Mouse (Mus musculus): ENCODE results near the gene Haus8. TPM values are rescaled to one million over a fixed set of nuclear protein-coding genes. Genes with fewer than 3 reads are reported as not detected.

Gene Haus8
- polyA plus RNA-seq, 1 experiment from 2014 or later: 21.9 TPM

DNA sequence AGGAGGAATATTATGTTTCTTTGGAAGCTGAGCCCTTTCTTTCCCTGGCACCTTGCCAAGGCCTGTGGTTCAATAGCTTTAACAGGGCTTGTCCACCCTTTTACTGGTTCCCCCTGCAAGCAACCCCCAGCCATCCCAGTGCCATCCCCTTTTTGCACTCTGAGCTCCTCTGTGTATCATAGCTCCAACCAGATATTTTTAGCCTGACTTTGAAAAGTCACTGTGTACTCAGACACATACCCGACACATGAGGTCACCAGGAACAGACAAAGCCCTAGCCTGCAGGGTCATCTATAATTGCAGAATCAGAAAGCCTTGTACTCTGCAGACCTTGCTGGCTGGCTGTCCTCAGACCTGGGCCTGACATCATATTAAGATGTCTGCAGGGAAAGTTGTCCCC lies 40.0 kb upstream of the Haus8 start:
- WGBS: 35% methylated on average over 1 of the region's 1 CpGs
- Histone ChIP-seq H3K27ac (peak overlapping the region; percentile 33; the same call in 1 of the 2 replicates), H3K9me3 (replicated peaks; ENCODE audit: low read length) (no peaks in the 10 kb centered on the region), H3K4me1 (replicated peaks; ENCODE audit: insufficient read depth, low read length) (0 out of 2 replicates have a peak, but pooled peaks cover 4% of the 10 kb centered on the region), H3K27me3 (ENCODE audit: insufficient read depth, low read length) (no peaks in the 10 kb centered on the region), H3K9ac (ENCODE audit: low read depth, low read length) (no peak overlapping the region), H3K36me3 (ENCODE audit: insufficient read depth, low read length) (no peaks in the 10 kb centered on the region), H3K4me3 (replicated peaks; ENCODE audit: low read depth, low read length) (no peak overlapping the region), H3K4me2 (ENCODE audit: low read length) (no peak overlapping the region)
- peak; percentile 47; the same call in 1 of the 2 replicates for ATAC-seq (replicated peaks; ENCODE audit: low FRiP score, low read depth)
- no peak for TF ChIP-seq CTCF (IDR thresholded peaks at IDR 0.05; ENCODE audit: low read depth)
- DNase-seq (ENCODE audit: low spot score): peak; percentile 47

- no peak for TF ChIP-seq CTCF (IDR thresholded peaks at IDR 0.05; ENCODE audit: low read depth)
- WGBS: 69% methylated on average over 6 of the region's 6 CpGs
- Histone ChIP-seq H3K9ac (ENCODE audit: low read depth, low read length) (no peak overlapping the region), H3K36me3 (ENCODE audit: insufficient read depth, low read length) (no peaks in the 10 kb centered on the region), H3K4me3 (replicated peaks; ENCODE audit: low read depth, low read length) (no peak overlapping the region), H3K27me3 (ENCODE audit: insufficient read depth, low read length) (no peaks in the 10 kb centered on the region), H3K9me3 (replicated peaks; ENCODE audit: low read length) (no peaks in the 10 kb centered on the region), H3K4me2 (ENCODE audit: low read length) (no peak overlapping the region), H3K27ac (no peak overlapping the region), H3K4me1 (replicated peaks; ENCODE audit: insufficient read depth, low read length) (0 out of 2 replicates have a peak, but pooled peaks cover 4% of the 10 kb centered on the region)
- DNase-seq (ENCODE audit: low spot score) (no peak), ATAC-seq (replicated peaks; ENCODE audit: low FRiP score, low read depth) (no peak)
Observed at GRCm38 (mm10) chr8:71310446-71310845, 37.7 kb upstream of the Haus8 start.

DNA sequence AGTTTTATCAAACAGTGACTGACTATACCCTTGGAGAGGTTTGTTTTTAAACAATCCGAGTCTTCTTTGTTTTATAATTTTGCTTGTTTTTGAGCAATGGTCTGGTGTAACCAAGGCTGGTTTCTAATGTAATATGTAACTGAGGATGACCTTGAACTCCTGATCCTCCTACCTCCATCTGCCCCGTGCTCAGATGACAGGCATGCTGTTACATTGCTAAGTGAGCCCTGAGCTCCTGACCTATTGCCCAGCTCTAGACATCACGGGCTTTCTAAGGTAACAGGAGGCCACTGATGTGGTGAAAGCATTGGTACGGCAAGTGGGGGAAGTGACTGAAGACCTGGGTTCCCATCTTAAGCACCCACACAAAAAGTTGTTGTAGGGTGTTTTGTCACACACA lies 35.2 kb upstream of the Haus8 start:
- no peak for TF ChIP-seq CTCF (IDR thresholded peaks at IDR 0.05; ENCODE audit: low read depth)
- H3K4me2 ChIP-seq (ENCODE audit: low read length): no peak overlapping the region
- no peaks in the 10 kb centered on the region for H3K27me3 ChIP-seq (ENCODE audit: insufficient read depth, low read length)
- H3K9ac ChIP-seq (ENCODE audit: low read depth, low read length): no peak overlapping the region
- 77% methylated on average over 4 of the region's 4 CpGs for WGBS
- H3K9me3 ChIP-seq (replicated peaks; ENCODE audit: low read length): no peaks in the 10 kb centered on the region
- no peak for DNase-seq (ENCODE audit: low spot score)
- 0 out of 2 replicates have a peak, but pooled peaks cover 4% of the 10 kb centered on the region for H3K4me1 ChIP-seq (replicated peaks; ENCODE audit: insufficient read depth, low read length)
- no peak overlapping the region for H3K27ac ChIP-seq
- no peak overlapping the region for H3K4me3 ChIP-seq (replicated peaks; ENCODE audit: low read depth, low read length)
- H3K36me3 ChIP-seq (ENCODE audit: insufficient read depth, low read length): no peaks in the 10 kb centered on the region
- ATAC-seq (replicated peaks; ENCODE audit: low FRiP score, low read depth): no peak

DNA sequence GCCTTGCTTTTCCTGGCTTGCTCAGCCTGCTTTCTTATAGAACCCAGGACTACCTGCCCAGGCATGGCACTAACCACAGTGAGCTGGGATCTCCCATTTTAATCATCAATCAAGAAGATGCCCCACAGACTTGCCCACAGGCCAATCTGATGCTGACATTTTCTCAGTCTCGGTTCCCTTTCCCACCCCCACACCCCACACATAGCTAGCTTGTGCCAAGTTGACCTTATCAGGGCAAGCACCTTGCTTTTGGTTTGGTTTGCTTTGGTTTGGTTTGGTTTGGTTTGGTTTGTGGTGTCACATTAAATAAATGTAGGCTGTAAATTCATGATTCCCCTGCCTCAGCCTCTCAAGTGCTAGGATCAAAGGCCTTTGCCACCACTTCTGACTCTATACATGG lies 34.6 kb upstream of the Haus8 start:
- Histone ChIP-seq H3K4me3 (replicated peaks; ENCODE audit: low read depth, low read length) (no peak overlapping the region), H3K4me1 (replicated peaks; ENCODE audit: insufficient read depth, low read length) (0 out of 2 replicates have a peak, but pooled peaks cover under 1% of the 10 kb centered on the region), H3K27me3 (ENCODE audit: insufficient read depth, low read length) (no peaks in the 10 kb centered on the region), H3K4me2 (ENCODE audit: low read length) (no peak overlapping the region), H3K9ac (ENCODE audit: low read depth, low read length) (no peak overlapping the region), H3K27ac (no peak overlapping the region), H3K9me3 (replicated peaks; ENCODE audit: low read length) (no peaks in the 10 kb centered on the region), H3K36me3 (ENCODE audit: insufficient read depth, low read length) (no peaks in the 10 kb centered on the region)
- TF ChIP-seq CTCF (IDR thresholded peaks at IDR 0.05; ENCODE audit: low read depth): no peak
- ATAC-seq (replicated peaks; ENCODE audit: low FRiP score, low read depth) (no peak), DNase-seq (ENCODE audit: low spot score) (no peak)
- 64% methylated on average over 1 of the region's 1 CpGs for WGBS

DNA sequence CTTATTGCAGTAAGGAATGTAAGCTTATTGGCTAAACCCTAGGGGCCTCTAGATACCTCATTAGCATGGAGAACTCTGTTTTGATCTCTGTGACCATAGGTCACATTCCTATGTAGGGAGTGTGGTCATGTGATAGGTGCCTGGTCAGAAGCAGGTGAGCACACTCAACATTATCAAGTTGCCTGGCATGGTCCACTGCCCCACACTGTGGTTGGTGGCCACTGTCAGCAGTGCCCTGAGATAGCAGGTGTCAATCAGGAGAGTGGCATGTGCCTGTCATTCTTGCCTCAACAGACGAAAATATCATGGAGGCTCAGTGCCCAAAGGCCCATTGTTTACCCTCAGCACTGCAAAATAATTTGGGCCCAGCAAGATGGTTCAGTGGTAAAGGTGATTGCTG lies 33.3 kb upstream of the Haus8 start:
- DNase-seq (ENCODE audit: low spot score) (peak; percentile 14), ATAC-seq (replicated peaks; ENCODE audit: low FRiP score, low read depth) (peak; percentile 71)
- Histone ChIP-seq H3K36me3 (ENCODE audit: insufficient read depth, low read length) (no peaks in the 10 kb centered on the region), H3K4me1 (replicated peaks; ENCODE audit: insufficient read depth, low read length) (no peaks in the 10 kb centered on the region), H3K9ac (ENCODE audit: low read depth, low read length) (no peak overlapping the region), H3K4me2 (ENCODE audit: low read length) (no peak overlapping the region), H3K27ac (no peak overlapping the region), H3K4me3 (replicated peaks; ENCODE audit: low read depth, low read length) (no peak overlapping the region), H3K9me3 (replicated peaks; ENCODE audit: low read length) (no peaks in the 10 kb centered on the region), H3K27me3 (ENCODE audit: insufficient read depth, low read length) (no peaks in the 10 kb centered on the region)
- no peak for TF ChIP-seq CTCF (IDR thresholded peaks at IDR 0.05; ENCODE audit: low read depth)
- WGBS: 52% methylated on average over 1 of the region's 1 CpGs

GRCm38 (mm10) chr8:71303632-71304031 lies 30.9 kb upstream of the Haus8 start:
- DNase-seq (ENCODE audit: low spot score): no peak
- H3K36me3 ChIP-seq (ENCODE audit: insufficient read depth, low read length): 0 out of 2 replicates have a peak, but pooled peaks cover 4% of the 10 kb centered on the region
- no peak overlapping the region for H3K4me2 ChIP-seq (ENCODE audit: low read length)
- no peak overlapping the region for H3K27ac ChIP-seq
- no peaks in the 10 kb centered on the region for H3K27me3 ChIP-seq (ENCODE audit: insufficient read depth, low read length)
- H3K9me3 ChIP-seq (replicated peaks; ENCODE audit: low read length): no peaks in the 10 kb centered on the region
- TF ChIP-seq CTCF (IDR thresholded peaks at IDR 0.05; ENCODE audit: low read depth): no peak
- no peak overlapping the region for H3K9ac ChIP-seq (ENCODE audit: low read depth, low read length)
- ATAC-seq (replicated peaks; ENCODE audit: low FRiP score, low read depth): no peak
- 74% methylated on average over 1 of the region's 1 CpGs for WGBS
- no peak overlapping the region for H3K4me3 ChIP-seq (replicated peaks; ENCODE audit: low read depth, low read length)
- H3K4me1 ChIP-seq (replicated peaks; ENCODE audit: insufficient read depth, low read length): no peaks in the 10 kb centered on the region

DNA sequence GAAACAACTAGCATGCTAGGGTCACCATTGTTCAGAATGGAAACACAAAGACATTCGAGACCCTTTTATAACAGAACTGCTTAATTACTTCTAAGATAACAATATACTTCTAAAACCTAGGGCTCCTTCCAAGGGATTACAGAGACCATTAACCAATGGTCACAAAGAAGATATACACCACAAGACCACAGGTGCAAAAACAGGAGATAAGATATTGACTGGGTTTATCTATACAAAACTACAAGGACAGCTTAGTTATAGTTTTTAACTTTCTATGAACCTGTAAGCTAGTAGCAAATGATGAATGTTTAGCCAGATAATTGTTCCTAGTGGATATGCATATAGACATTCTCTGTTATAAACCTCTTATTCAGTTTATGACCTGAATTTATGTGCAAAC lies 30.1 kb upstream of the Haus8 start:
- 91% methylated on average over 1 of the region's 1 CpGs for WGBS
- no peak overlapping the region for H3K9ac ChIP-seq (ENCODE audit: low read depth, low read length)
- DNase-seq (ENCODE audit: low spot score): no peak
- no peak for ATAC-seq (replicated peaks; ENCODE audit: low FRiP score, low read depth)
- H3K27me3 ChIP-seq (ENCODE audit: insufficient read depth, low read length): no peaks in the 10 kb centered on the region
- H3K27ac ChIP-seq: no peak overlapping the region
- no peaks in the 10 kb centered on the region for H3K9me3 ChIP-seq (replicated peaks; ENCODE audit: low read length)
- no peaks in the 10 kb centered on the region for H3K4me1 ChIP-seq (replicated peaks; ENCODE audit: insufficient read depth, low read length)
- TF ChIP-seq CTCF (IDR thresholded peaks at IDR 0.05; ENCODE audit: low read depth): no peak
- H3K36me3 ChIP-seq (ENCODE audit: insufficient read depth, low read length): 0 out of 2 replicates have a peak, but pooled peaks cover 4% of the 10 kb centered on the region
- no peak overlapping the region for H3K4me3 ChIP-seq (replicated peaks; ENCODE audit: low read depth, low read length)
- H3K4me2 ChIP-seq (ENCODE audit: low read length): no peak overlapping the region
